In genomic region chr12:31635240-31635607, GRCm38 (mm10) we compare ENCODE assay signal across 9 mouse cellular contexts. TPM values are rescaled to one million over a fixed set of nuclear protein-coding genes. Genes with fewer than 3 reads are reported as not detected.
DNase-seq lines count a peak whose midpoint lies in the region; ATAC-seq lines count a peak whose summit lies in the region.
"Had no signal": no experiment of that assay in that cellular context is flagged by ENCODE, and none has a peak within 500 bp of the region (broad histone marks: within the 10 kb centered on the region; RNA-seq: fewer than 3 reads in every experiment).

No protein-coding gene starts in this region.

- no peaks in the 10 kb centered on the region for H3K27me3 ChIP-seq in limb, embryonic 12.5 days
- H3K27me3 ChIP-seq in neural tube, embryonic 15.5 days (replicated peaks), result no peaks in the 10 kb centered on the region
- H3K27me3 ChIP-seq: stomach, embryonic 15.5 days had no signal

- H3K36me3 ChIP-seq in limb, embryonic 12.5 days, result peaks cover 3% of the 10 kb centered on the region; the same call in 1 of the 2 replicates
- no peaks in the 10 kb centered on the region for H3K36me3 ChIP-seq in neural tube, embryonic 15.5 days
- H3K36me3 ChIP-seq: stomach, embryonic 15.5 days had no signal

- H3K4me3 ChIP-seq in limb, embryonic 12.5 days (replicated peaks), result no peak overlapping the region; the same call in 1 of the 2 replicates
- H3K4me3 ChIP-seq in neural tube, embryonic 15.5 days (replicated peaks), result no peak overlapping the region

- H3K4me1 ChIP-seq in limb, embryonic 12.5 days (replicated peaks), result 0 out of 2 replicates have a peak, but pooled peaks cover 3% of the 10 kb centered on the region
- peaks cover 15% of the 10 kb centered on the region for H3K4me1 ChIP-seq in neural tube, embryonic 15.5 days

- no peaks in the 10 kb centered on the region for H3K9me3 ChIP-seq in limb, embryonic 12.5 days
- H3K9me3 ChIP-seq in neural tube, embryonic 15.5 days (replicated peaks), result no peaks in the 10 kb centered on the region
- H3K9me3 ChIP-seq: stomach, embryonic 15.5 days had no signal

- H3K27ac ChIP-seq in limb, embryonic 12.5 days, result no peak overlapping the region
- no peak overlapping the region; the same call in 1 of the 2 replicates for H3K27ac ChIP-seq in neural tube, embryonic 15.5 days (replicated peaks)

- H3K9ac ChIP-seq in limb, embryonic 12.5 days (replicated peaks), result no peak overlapping the region
- no peak overlapping the region for H3K9ac ChIP-seq in neural tube, embryonic 15.5 days (replicated peaks)

- ATAC-seq in limb, embryonic 12.5 days (ENCODE audit: insufficient number of reproducible peaks, insufficient read depth, low FRiP score, low TSS enrichment, low read depth), result no peak
- no peak for ATAC-seq in neural tube, embryonic 15.5 days (ENCODE audit: low FRiP score)

- WGBS in limb, embryonic 12.5 days, result 86% methylated on average over 3 of the region's 3 CpGs
- 77% methylated on average over 3 of the region's 3 CpGs for WGBS in neural tube, embryonic 15.5 days

- H3K4me2 ChIP-seq in limb, embryonic 12.5 days, result peak overlapping the region; percentile 72
- H3K4me2 ChIP-seq in neural tube, embryonic 15.5 days, result peak overlapping the region; percentile 86

- peak; percentile 13 for DNase-seq in cerebellum, adult 9-11 months
- DNase-seq in cerebellum, adult 8-10 months, result no peak
- peak; percentile 1 for DNase-seq in lung, postnatal 10 days
- DNase-seq in lung, postnatal 25 days (ENCODE audit: low spot score), result no peak
- DNase-seq in embryo, embryonic 10 days (ENCODE audit: low spot score), result no peak
- DNase-seq in spleen, postnatal 14 days (ENCODE audit: low spot score in 2 of 2), result no peak

RNA-seq across cellular contexts. Expression of gene Bcap29, which starts 0.8 kb away (rescaled TPM):
- polyA plus RNA-seq in limb, embryonic 12.5 days (2016; fragmentation: Nextera tagmentation; extraction: Ambion mirVana), result 30.7 and 35.0 TPM in 2 replicates
- polyA plus RNA-seq in neural tube, embryonic 15.5 days (2015; fragmentation: Nextera tagmentation; extraction: Ambion mirVana), result 31.4 and 35.9 TPM in 2 replicates

RNA-seq across cellular contexts. Expression of gene Dus4l, which starts 19.4 kb away (rescaled TPM):
- polyA plus RNA-seq in limb, embryonic 12.5 days (2016; fragmentation: Nextera tagmentation; extraction: Ambion mirVana), result 11.0 and 11.5 TPM in 2 replicates
- 6.8 and 10.3 TPM in 2 replicates for polyA plus RNA-seq in neural tube, embryonic 15.5 days (2015; fragmentation: Nextera tagmentation; extraction: Ambion mirVana)

RNA-seq across cellular contexts. Expression of gene Cog5, which starts 19.4 kb away (rescaled TPM):
- 36.0 and 38.5 TPM in 2 replicates for polyA plus RNA-seq in limb, embryonic 12.5 days (2016; fragmentation: Nextera tagmentation; extraction: Ambion mirVana)
- polyA plus RNA-seq in neural tube, embryonic 15.5 days (2015; fragmentation: Nextera tagmentation; extraction: Ambion mirVana), result 27.4 and 28.6 TPM in 2 replicates

Comparison
In these comparisons a context has a peak if more than half of its experiments do, and no peak if none do; other contexts are left out.
1. DNase-seq: peak in cerebellum, adult 9-11 months (single experiment) and lung, postnatal 10 days (single experiment); none in cerebellum, adult 8-10 months (single experiment), lung, postnatal 25 days (single experiment), embryo, embryonic 10 days (single experiment) and spleen, postnatal 14 days (0 of 2).